Mouse (Mus musculus) forebrain, embryonic 15.5 days (tissue): Measurements from ENCODE around the gene Fgfr2. TPM values are rescaled to one million over a fixed set of nuclear protein-coding genes. Genes with fewer than 3 reads are reported as not detected.
A peak's percentile ranks its signal among the peaks of the same experiment; 100 is the strongest.

Experiments used
- ATAC-seq: fragments of 200-750 bp; cut with Nextera tagmentation; replicated peaks from 2 replicates; pipeline ENCODE4 v1.8.0; 2017; ENCODE audit warnings: mild to moderate bottlenecking, moderate TSS enrichment, moderate library complexity
- H3K27ac ChIP-seq: fragments of 300-500 bp; sonication (generic); replicated peaks from 2 replicates; pipeline ENCODE4 v1.5.1; 2015; ENCODE audit warnings: mild to moderate bottlenecking, inconsistent platforms
- H3K27me3 ChIP-seq: fragments of 300-500 bp; sonication (generic); 2 replicates; pipeline ENCODE4 v1.6.1; 2015; ENCODE audit warnings: inconsistent platforms
- H3K36me3 ChIP-seq: fragments of 300-500 bp; sonication (generic); 2 replicates; pipeline ENCODE4 v1.6.1; 2015; ENCODE audit warnings: mild to moderate bottlenecking, inconsistent platforms
- H3K4me1 ChIP-seq: fragments of 300-500 bp; sonication (generic); 2 replicates; pipeline ENCODE4 v1.6.1; 2015; ENCODE audit warnings: inconsistent platforms
- H3K4me2 ChIP-seq: fragments of 300-500 bp; sonication (generic); replicated peaks from 2 replicates; pipeline ENCODE4 v1.6.1; 2015; ENCODE audit warnings: mild to moderate bottlenecking, inconsistent platforms
- H3K4me3 ChIP-seq: fragments of 300-500 bp; sonication (generic); 2 replicates; pipeline ENCODE4 v1.5.1; 2015; ENCODE audit warnings: mild to moderate bottlenecking, inconsistent platforms
- H3K9ac ChIP-seq: fragments of 300-500 bp; sonication (generic); replicated peaks from 2 replicates; pipeline ENCODE4 v1.6.1; 2015; ENCODE audit warnings: mild to moderate bottlenecking, inconsistent platforms
- H3K9me3 ChIP-seq: fragments of 300-500 bp; sonication (generic); 2 replicates; pipeline ENCODE4 v1.6.1; 2016; ENCODE audit warnings: inconsistent platforms
- WGBS: fragments of 180-500 bp; shearing (Covaris S2); methylation state at CpG from one replicate; pipeline ENCODE4 v1.1.7; 2015; ENCODE audit warnings: mixed read lengths; 5-methylcytosine and 5-hydroxymethylcytosine counted together
- polyA plus RNA-seq: library from polyadenylated mRNA; unstranded; fragments of >200 nt; fragmentation: Nextera tagmentation; extraction: Ambion mirVana; gene quantifications from 2 replicates; pipeline ENCODE4 v1.2.1, GENCODE M21; 2015

Fgfr2 gene
- polyA plus RNA-seq, 1 experiment from 2014 or later, result 48.1 TPM

- peak overlapping the region; percentile 79 for H3K27ac ChIP-seq
- no peaks in the 10 kb centered on the region for H3K36me3 ChIP-seq
- H3K4me1 ChIP-seq, result peaks cover 33% of the 10 kb centered on the region
- no peaks in the 10 kb centered on the region for H3K27me3 ChIP-seq
- H3K9me3 ChIP-seq, result no peaks in the 10 kb centered on the region
- H3K4me3 ChIP-seq, result no peak overlapping the region
- H3K4me2 ChIP-seq, result no peak overlapping the region
- no peak overlapping the region for H3K9ac ChIP-seq
- ATAC-seq, result no peak
- WGBS, result 85% methylated on average over 8 of the region's 8 CpGs
These were observed 409.5 kb downstream of the Fgfr2 start for GRCm38 (mm10) chr7:132713483-132714126.

GRCm38 (mm10) chr7:132712956-132713355 lies 410.2 kb downstream of the Fgfr2 start:
- 86% methylated on average over 7 of the region's 7 CpGs for WGBS

GRCm38 (mm10) chr7:132712044-132712708 lies 411.0 kb downstream of the Fgfr2 start:
- 43% methylated on average over 16 of the region's 16 CpGs for WGBS
- Histone ChIP-seq H3K27me3 (no peaks in the 10 kb centered on the region), H3K9me3 (no peaks in the 10 kb centered on the region), H3K9ac (no peak overlapping the region), H3K27ac (0 out of 2 replicates have a peak overlapping the region, but pooled peaks have one; percentile 32), H3K4me1 (peaks cover 33% of the 10 kb centered on the region), H3K4me3 (no peak overlapping the region), H3K4me2 (no peak overlapping the region), H3K36me3 (no peaks in the 10 kb centered on the region)
- ATAC-seq, result 0 out of 2 replicates have a peak, but pooled peaks have one; percentile 37

More at GRCm38 (mm10) chr7:132712956-132713355, 410.2 kb downstream of the Fgfr2 start:
- no peaks in the 10 kb centered on the region for H3K27me3 ChIP-seq
- no peak for ATAC-seq
- no peaks in the 10 kb centered on the region for H3K9me3 ChIP-seq
- H3K4me1 ChIP-seq, result peaks cover 33% of the 10 kb centered on the region
- no peak overlapping the region for H3K27ac ChIP-seq
- H3K4me2 ChIP-seq, result no peak overlapping the region
- no peak overlapping the region for H3K4me3 ChIP-seq
- no peak overlapping the region for H3K9ac ChIP-seq
- no peaks in the 10 kb centered on the region for H3K36me3 ChIP-seq

GRCm38 (mm10) chr7:132711579-132711978 lies 411.6 kb downstream of the Fgfr2 start:
- WGBS, result 79% methylated on average over 9 of the region's 9 CpGs
- Histone ChIP-seq H3K4me2 (no peak overlapping the region), H3K36me3 (no peaks in the 10 kb centered on the region), H3K27me3 (no peaks in the 10 kb centered on the region), H3K9me3 (no peaks in the 10 kb centered on the region), H3K9ac (no peak overlapping the region), H3K4me1 (peaks cover 33% of the 10 kb centered on the region), H3K27ac (0 out of 2 replicates have a peak overlapping the region, but pooled peaks have one; percentile 32), H3K4me3 (no peak overlapping the region)
- ATAC-seq, result no peak

GRCm38 (mm10) chr7:132705130-132705529 lies 418.0 kb downstream of the Fgfr2 start:
- H3K36me3 ChIP-seq, result no peaks in the 10 kb centered on the region
- ATAC-seq, result no peak
- no peak overlapping the region for H3K4me3 ChIP-seq
- no peak overlapping the region for H3K9ac ChIP-seq
- WGBS, result 93% methylated on average over 7 of the region's 7 CpGs
- H3K27ac ChIP-seq, result no peak overlapping the region
- no peaks in the 10 kb centered on the region for H3K9me3 ChIP-seq
- no peaks in the 10 kb centered on the region for H3K4me1 ChIP-seq
- no peaks in the 10 kb centered on the region for H3K27me3 ChIP-seq
- no peak overlapping the region for H3K4me2 ChIP-seq

- H3K36me3 ChIP-seq, result no peaks in the 10 kb centered on the region
- no peak overlapping the region for H3K4me2 ChIP-seq
- ATAC-seq, result no peak
- H3K4me3 ChIP-seq, result no peak overlapping the region
- H3K4me1 ChIP-seq, result no peaks in the 10 kb centered on the region
- no peaks in the 10 kb centered on the region for H3K9me3 ChIP-seq
- 88% methylated on average over 8 of the region's 8 CpGs for WGBS
- no peaks in the 10 kb centered on the region for H3K27me3 ChIP-seq
- no peak overlapping the region for H3K27ac ChIP-seq
- no peak overlapping the region for H3K9ac ChIP-seq
These were observed 418.8 kb downstream of the Fgfr2 start for GRCm38 (mm10) chr7:132704310-132704875.

- no peak overlapping the region for H3K4me3 ChIP-seq
- no peaks in the 10 kb centered on the region for H3K4me1 ChIP-seq
- H3K27me3 ChIP-seq, result no peaks in the 10 kb centered on the region
- 91% methylated on average over 9 of the region's 9 CpGs for WGBS
- H3K9ac ChIP-seq, result no peak overlapping the region
- H3K36me3 ChIP-seq, result no peaks in the 10 kb centered on the region
- ATAC-seq, result no peak
- no peak overlapping the region for H3K4me2 ChIP-seq
- H3K27ac ChIP-seq, result no peak overlapping the region
- no peaks in the 10 kb centered on the region for H3K9me3 ChIP-seq
These were observed 419.4 kb downstream of the Fgfr2 start for GRCm38 (mm10) chr7:132703515-132704309.

- WGBS, result 78% methylated on average over 5 of the region's 5 CpGs
- Histone ChIP-seq H3K27ac (no peak overlapping the region), H3K27me3 (no peaks in the 10 kb centered on the region), H3K9ac (no peak overlapping the region), H3K4me1 (no peaks in the 10 kb centered on the region), H3K9me3 (no peaks in the 10 kb centered on the region), H3K36me3 (no peaks in the 10 kb centered on the region), H3K4me2 (no peak overlapping the region), H3K4me3 (no peak overlapping the region)
- ATAC-seq, result no peak
These were observed 420.6 kb downstream of the Fgfr2 start for GRCm38 (mm10) chr7:132702492-132703070.

- Histone ChIP-seq H3K9ac (no peak overlapping the region), H3K4me3 (no peak overlapping the region), H3K4me2 (no peak overlapping the region), H3K27me3 (no peaks in the 10 kb centered on the region), H3K27ac (no peak overlapping the region), H3K4me1 (no peaks in the 10 kb centered on the region), H3K36me3 (no peaks in the 10 kb centered on the region), H3K9me3 (no peaks in the 10 kb centered on the region)
- ATAC-seq, result no peak
- WGBS, result 82% methylated on average over 3 of the region's 3 CpGs
These were observed 421.1 kb downstream of the Fgfr2 start for GRCm38 (mm10) chr7:132702024-132702423.

- no peaks in the 10 kb centered on the region for H3K27me3 ChIP-seq
- no peak overlapping the region for H3K9ac ChIP-seq
- no peak overlapping the region for H3K4me2 ChIP-seq
- H3K4me1 ChIP-seq, result no peaks in the 10 kb centered on the region
- H3K4me3 ChIP-seq, result no peak overlapping the region
- H3K9me3 ChIP-seq, result no peaks in the 10 kb centered on the region
- H3K27ac ChIP-seq, result no peak overlapping the region
- no peak for ATAC-seq
- WGBS, result 88% methylated on average over 3 of the region's 3 CpGs
- H3K36me3 ChIP-seq, result no peaks in the 10 kb centered on the region
These were observed 421.7 kb downstream of the Fgfr2 start for GRCm38 (mm10) chr7:132701412-132701811.

- H3K27ac ChIP-seq, result no peak overlapping the region
- WGBS, result 93% methylated on average over 4 of the region's 4 CpGs
- no peak overlapping the region for H3K4me2 ChIP-seq
- ATAC-seq, result no peak
- no peaks in the 10 kb centered on the region for H3K27me3 ChIP-seq
- H3K9ac ChIP-seq, result no peak overlapping the region
- H3K4me1 ChIP-seq, result no peaks in the 10 kb centered on the region
- no peak overlapping the region for H3K4me3 ChIP-seq
- no peaks in the 10 kb centered on the region for H3K36me3 ChIP-seq
- no peaks in the 10 kb centered on the region for H3K9me3 ChIP-seq
These were observed 423.0 kb downstream of the Fgfr2 start for GRCm38 (mm10) chr7:132700107-132700506.

GRCm38 (mm10) chr7:132699639-132700038 lies 423.5 kb downstream of the Fgfr2 start:
- Histone ChIP-seq H3K4me2 (no peak overlapping the region), H3K4me1 (no peaks in the 10 kb centered on the region), H3K27ac (no peak overlapping the region), H3K9me3 (no peaks in the 10 kb centered on the region), H3K27me3 (no peaks in the 10 kb centered on the region), H3K4me3 (no peak overlapping the region), H3K36me3 (no peaks in the 10 kb centered on the region), H3K9ac (no peak overlapping the region)
- no peak for ATAC-seq
